Mouse (Mus musculus): ENCODE results near the gene Olfr740. TPM values are rescaled to one million over a fixed set of nuclear protein-coding genes. Genes with fewer than 3 reads are reported as not detected.

Olfr740 gene
- not detected in 2 replicates for polyA plus RNA-seq (2015; fragmentation: Nextera tagmentation; extraction: Ambion mirVana)

GRCm38 (mm10) chr14:50445245-50445644 is at the start of gene Olfr740:
Gene Olfr740 (plus strand): TSS chr14:50445545.
- 79% methylated on average over 3 of the region's 3 CpGs for WGBS
- ATAC-seq (ENCODE audit: borderline replicate concordance, extremely low read depth, low FRiP score, low TSS enrichment), result no peak
- no peaks in the 10 kb centered on the region for H3K27me3 ChIP-seq

GRCm38 (mm10) chr14:50407268-50407667 is 38.1 kb upstream of the Olfr740 start, which contains the start of gene Olfr738:
Gene Olfr738 (plus strand): TSS chr14:50407568.
- Histone ChIP-seq H3K27me3 (no peaks in the 10 kb centered on the region), H3K4me2 (no peak within 1 kb of the TSS), H3K9me3 (no peaks in the 10 kb centered on the region), H3K4me3 (no peak within 1 kb of the TSS), H3K9ac (no peak within 1 kb of the TSS), H3K4me1 (no peaks in the 10 kb centered on the region), H3K36me3 (no peaks in the 10 kb centered on the region), H3K27ac (no peak within 1 kb of the TSS)
- ATAC-seq (ENCODE audit: borderline replicate concordance, extremely low read depth, low FRiP score, low TSS enrichment), result no peak
- 74% methylated on average over 1 of the region's 1 CpGs for WGBS

More at GRCm38 (mm10) chr14:50445245-50445644, at the start of gene Olfr740:
- Histone ChIP-seq H3K9me3 (no peaks in the 10 kb centered on the region), H3K4me2 (no peak within 1 kb of the TSS), H3K4me1 (no peaks in the 10 kb centered on the region), H3K4me3 (no peak within 1 kb of the TSS), H3K27ac (no peak within 1 kb of the TSS), H3K9ac (no peak within 1 kb of the TSS), H3K36me3 (no peaks in the 10 kb centered on the region)

GRCm38 (mm10) chr14:50418326-50418725 is 27.0 kb upstream of the Olfr740 start, which contains the start of gene Olfr739:
Gene Olfr739 (plus strand): TSS chr14:50418626.
- no peak within 1 kb of the TSS for H3K4me3 ChIP-seq
- no peak within 1 kb of the TSS for H3K27ac ChIP-seq
- H3K27me3 ChIP-seq, result no peaks in the 10 kb centered on the region
- no peak within 1 kb of the TSS for H3K9ac ChIP-seq
- H3K9me3 ChIP-seq, result no peaks in the 10 kb centered on the region
- WGBS, result 66% methylated on average over 2 of the region's 2 CpGs
- H3K36me3 ChIP-seq, result no peaks in the 10 kb centered on the region
- no peak for ATAC-seq (ENCODE audit: borderline replicate concordance, extremely low read depth, low FRiP score, low TSS enrichment)
- no peaks in the 10 kb centered on the region for H3K4me1 ChIP-seq
- H3K4me2 ChIP-seq, result no peak within 1 kb of the TSS

GRCm38 (mm10) chr14:50472438-50472837 is 27.1 kb downstream of the Olfr740 start, which contains the start of gene Olfr741:
Gene Olfr741 (plus strand): TSS chr14:50472738.
- Histone ChIP-seq H3K4me1 (no peaks in the 10 kb centered on the region), H3K9ac (no peak within 1 kb of the TSS), H3K9me3 (no peaks in the 10 kb centered on the region), H3K4me2 (no peak within 1 kb of the TSS), H3K36me3 (no peaks in the 10 kb centered on the region), H3K27ac (no peak within 1 kb of the TSS), H3K4me3 (no peak within 1 kb of the TSS), H3K27me3 (no peaks in the 10 kb centered on the region)
- ATAC-seq (ENCODE audit: borderline replicate concordance, extremely low read depth, low FRiP score, low TSS enrichment), result no peak
- 69% methylated on average over 2 of the region's 2 CpGs for WGBS

- Histone ChIP-seq H3K4me2 (no peak overlapping the region), H3K4me3 (no peak overlapping the region), H3K4me1 (no peaks in the 10 kb centered on the region), H3K9me3 (no peaks in the 10 kb centered on the region), H3K27me3 (no peaks in the 10 kb centered on the region), H3K36me3 (no peaks in the 10 kb centered on the region), H3K27ac (no peak overlapping the region), H3K9ac (no peak overlapping the region)
- WGBS, result 66% methylated on average over 2 of the region's 2 CpGs
- ATAC-seq (ENCODE audit: borderline replicate concordance, extremely low read depth, low FRiP score, low TSS enrichment), result no peak
Measured at GRCm38 (mm10) chr14:50478406-50478805, 33.1 kb downstream of the Olfr740 start.

- 33% methylated on average over 2 of the region's 2 CpGs for WGBS
- Histone ChIP-seq H3K4me3 (no peak within 1 kb of the TSS), H3K9ac (no peak within 1 kb of the TSS), H3K9me3 (no peaks in the 10 kb centered on the region), H3K36me3 (no peaks in the 10 kb centered on the region), H3K27me3 (no peaks in the 10 kb centered on the region), H3K4me1 (no peaks in the 10 kb centered on the region), H3K27ac (no peak within 1 kb of the TSS), H3K4me2 (no peak within 1 kb of the TSS)
- no peak for ATAC-seq (ENCODE audit: borderline replicate concordance, extremely low read depth, low FRiP score, low TSS enrichment)
Measured at GRCm38 (mm10) chr14:50503300-50503699, 58.0 kb downstream of the Olfr740 start, which contains the start of gene Olfr742. Gene Olfr742 (plus strand): TSS chr14:50503600.

Other genes with a start within 250 kb of the Olfr740 start
- not detected in 2 replicates for gene Olfr731, start 203.7 kb upstream of the Olfr740 start, polyA plus RNA-seq (2015; fragmentation: Nextera tagmentation; extraction: Ambion mirVana)
- not detected in 2 replicates for gene Olfr732, start 161.3 kb upstream of the Olfr740 start, polyA plus RNA-seq (2015; fragmentation: Nextera tagmentation; extraction: Ambion mirVana)
- not detected in 2 replicates for gene Olfr733, start 144.0 kb upstream of the Olfr740 start, polyA plus RNA-seq (2015; fragmentation: Nextera tagmentation; extraction: Ambion mirVana)
- gene Olfr734, start 118.8 kb upstream of the Olfr740 start, polyA plus RNA-seq (2015; fragmentation: Nextera tagmentation; extraction: Ambion mirVana), result not detected in 2 replicates
- not detected in 2 replicates for gene Olfr735, start 96.7 kb upstream of the Olfr740 start, polyA plus RNA-seq (2015; fragmentation: Nextera tagmentation; extraction: Ambion mirVana)
- not detected in 2 replicates for gene Tlr11, start 87.6 kb upstream of the Olfr740 start, polyA plus RNA-seq (2015; fragmentation: Nextera tagmentation; extraction: Ambion mirVana)
- not detected in 2 replicates for gene Olfr736, start 64.4 kb upstream of the Olfr740 start, polyA plus RNA-seq (2015; fragmentation: Nextera tagmentation; extraction: Ambion mirVana)
- not detected in 2 replicates for gene Olfr738, start 38.0 kb upstream of the Olfr740 start, polyA plus RNA-seq (2015; fragmentation: Nextera tagmentation; extraction: Ambion mirVana)
- not detected in 2 replicates for gene Olfr739, start 26.9 kb upstream of the Olfr740 start, polyA plus RNA-seq (2015; fragmentation: Nextera tagmentation; extraction: Ambion mirVana)
- gene Olfr741, start 27.2 kb downstream of the Olfr740 start, polyA plus RNA-seq (2015; fragmentation: Nextera tagmentation; extraction: Ambion mirVana), result not detected in 2 replicates
- not detected in 2 replicates for gene Olfr742, start 58.1 kb downstream of the Olfr740 start, polyA plus RNA-seq (2015; fragmentation: Nextera tagmentation; extraction: Ambion mirVana)
- not detected in 2 replicates for gene Olfr743, start 76.3 kb downstream of the Olfr740 start, polyA plus RNA-seq (2015; fragmentation: Nextera tagmentation; extraction: Ambion mirVana)
- gene Olfr744, start 169.3 kb downstream of the Olfr740 start, polyA plus RNA-seq (2015; fragmentation: Nextera tagmentation; extraction: Ambion mirVana), result not detected in 2 replicates
- not detected in 2 replicates for gene Olfr745, start 193.8 kb downstream of the Olfr740 start, polyA plus RNA-seq (2015; fragmentation: Nextera tagmentation; extraction: Ambion mirVana)
- gene Olfr746, start 201.5 kb downstream of the Olfr740 start, polyA plus RNA-seq (2015; fragmentation: Nextera tagmentation; extraction: Ambion mirVana), result not detected in 2 replicates
- gene Olfr747, start 247.7 kb downstream of the Olfr740 start, polyA plus RNA-seq (2015; fragmentation: Nextera tagmentation; extraction: Ambion mirVana), result not detected in 2 replicates